Mouse (Mus musculus) intestine, embryonic 14.5 days (tissue): ENCODE data around the gene Cysltr2. TPM values are rescaled to one million over a fixed set of nuclear protein-coding genes. Genes with fewer than 3 reads are reported as not detected.

Source experiments
- ATAC-seq: fragments of 200-750 bp; cut with Nextera tagmentation; replicated peaks from 2 replicates; pipeline ENCODE4 v1.8.0; 2017; ENCODE audit warnings: low read depth, moderate number of reproducible peaks, moderate TSS enrichment, moderate library complexity; ENCODE audit not compliant: low FRiP score, low TSS enrichment
- DNase-seq: peaks from one replicate; pipeline ENCODE4 v3.0.0-alpha.2; 2018; ENCODE audit warnings: low spot score
- H3K27ac ChIP-seq: fragments of 300-500 bp; sonication (generic); 2 replicates; pipeline ENCODE4 v1.5.1; 2014; ENCODE audit warnings: low read depth, mild to moderate bottlenecking, control low read depth
- H3K27me3 ChIP-seq: fragments of 300-500 bp; sonication (generic); replicated peaks from 2 replicates; pipeline ENCODE4 v1.6.1; 2014; ENCODE audit warnings: low read length, control low read depth; ENCODE audit not compliant: control insufficient read depth, insufficient read depth
- H3K36me3 ChIP-seq: fragments of 300-500 bp; sonication (generic); 2 replicates; pipeline ENCODE4 v1.6.1; 2014; ENCODE audit warnings: low read length, control low read depth; ENCODE audit not compliant: control insufficient read depth, insufficient read depth
- H3K4me1 ChIP-seq: fragments of 300-500 bp; sonication (generic); replicated peaks from 2 replicates; pipeline ENCODE4 v1.6.1; 2014; ENCODE audit warnings: low read length, control low read depth, mixed read lengths; ENCODE audit not compliant: control insufficient read depth, insufficient read depth
- H3K4me2 ChIP-seq: fragments of 300-500 bp; sonication (generic); 2 replicates; pipeline ENCODE4 v1.6.1; 2014; ENCODE audit warnings: low read length
- H3K4me3 ChIP-seq: fragments of 300-500 bp; sonication (generic); 2 replicates; pipeline ENCODE4 v1.5.1; 2014; ENCODE audit warnings: low read depth, low read length, control low read depth, mixed read lengths
- H3K9ac ChIP-seq: fragments of 300-500 bp; sonication (generic); 2 replicates; pipeline ENCODE4 v1.6.1; 2014; ENCODE audit warnings: mild to moderate bottlenecking, low read length
- H3K9me3 ChIP-seq: fragments of 300-500 bp; sonication (generic); 2 replicates; pipeline ENCODE4 v1.6.1; 2016; ENCODE audit warnings: low read length, control low read depth; ENCODE audit not compliant: control insufficient read depth
- WGBS: fragments of 180-500 bp; shearing (Covaris S2); extraction: QIAGEN DNeasy Blood & Tissue Kit; methylation state at CpG from one replicate; pipeline ENCODE4 v1.1.7; 2014; 5-methylcytosine and 5-hydroxymethylcytosine counted together
- polyA plus RNA-seq: library from polyadenylated mRNA; unstranded; fragments of >200 nt; fragmentation: Nextera tagmentation; extraction: Ambion mirVana; gene quantifications from 2 replicates; pipeline ENCODE4 v1.2.1, GENCODE M21; 2014

Cysltr2 gene
- polyA plus RNA-seq, 1 experiment from 2014 or later = 0.27 TPM

GRCm38 (mm10) chr14:72980761-72981160, 68.2 kb downstream of the Cysltr2 start:
- no peak overlapping the region for H3K27ac ChIP-seq
- H3K4me3 ChIP-seq = no peak overlapping the region
- no peak for ATAC-seq
- H3K36me3 ChIP-seq = no peaks in the 10 kb centered on the region
- peaks cover 6% of the 10 kb centered on the region; the same call in 1 of the 2 replicates for H3K4me1 ChIP-seq
- H3K9me3 ChIP-seq = no peaks in the 10 kb centered on the region
- H3K9ac ChIP-seq = no peak overlapping the region
- H3K27me3 ChIP-seq = no peaks in the 10 kb centered on the region
- no peak overlapping the region for H3K4me2 ChIP-seq
- no peak for DNase-seq
- 37% methylated on average over 3 of the region's 3 CpGs for WGBS

- no peaks in the 10 kb centered on the region for H3K9me3 ChIP-seq
- H3K27me3 ChIP-seq = no peaks in the 10 kb centered on the region
- peaks cover 6% of the 10 kb centered on the region; the same call in 1 of the 2 replicates for H3K4me1 ChIP-seq
- no peak overlapping the region for H3K4me3 ChIP-seq
- no peak overlapping the region for H3K9ac ChIP-seq
- no peak for ATAC-seq
- no peaks in the 10 kb centered on the region for H3K36me3 ChIP-seq
- no peak overlapping the region for H3K4me2 ChIP-seq
- H3K27ac ChIP-seq = no peak overlapping the region
- no peak for DNase-seq
- 98% methylated on average over 29 of the region's 29 CpGs for WGBS
These were observed 68.8 kb downstream of the Cysltr2 start for GRCm38 (mm10) chr14:72980106-72980505.

- H3K9me3 ChIP-seq = no peaks in the 10 kb centered on the region
- no peak overlapping the region for H3K4me2 ChIP-seq
- 57% methylated on average over 2 of the region's 2 CpGs for WGBS
- no peak for DNase-seq
- H3K27ac ChIP-seq = no peak overlapping the region
- no peaks in the 10 kb centered on the region for H3K27me3 ChIP-seq
- H3K4me3 ChIP-seq = no peak overlapping the region
- H3K36me3 ChIP-seq = no peaks in the 10 kb centered on the region
- ATAC-seq = no peak
- H3K4me1 ChIP-seq = no peaks in the 10 kb centered on the region
- H3K9ac ChIP-seq = no peak overlapping the region
These were observed 72.8 kb downstream of the Cysltr2 start for GRCm38 (mm10) chr14:72976111-72976510.

Other genes starting within 250 kb of the Cysltr2 start
- 89.3 and 105 TPM in 2 replicates for gene Rcbtb2, start 73.9 kb upstream of the Cysltr2 start, polyA plus RNA-seq
- 13.5 and 14.2 TPM in 2 replicates for gene Lpar6, start 188.8 kb upstream of the Cysltr2 start, polyA plus RNA-seq